Mouse (Mus musculus): ENCODE results near the gene Duoxa2. TPM values are rescaled to one million over a fixed set of nuclear protein-coding genes. Genes with fewer than 3 reads are reported as not detected.
"Not testable (repeated sequence)": the region's sequence is repeated elsewhere in the genome, so short reads cannot be mapped to it uniquely, and the experiment has no call there.

The Duoxa2 gene
- total RNA-seq, 2 experiments from 2014 or later: not detected

DNA sequence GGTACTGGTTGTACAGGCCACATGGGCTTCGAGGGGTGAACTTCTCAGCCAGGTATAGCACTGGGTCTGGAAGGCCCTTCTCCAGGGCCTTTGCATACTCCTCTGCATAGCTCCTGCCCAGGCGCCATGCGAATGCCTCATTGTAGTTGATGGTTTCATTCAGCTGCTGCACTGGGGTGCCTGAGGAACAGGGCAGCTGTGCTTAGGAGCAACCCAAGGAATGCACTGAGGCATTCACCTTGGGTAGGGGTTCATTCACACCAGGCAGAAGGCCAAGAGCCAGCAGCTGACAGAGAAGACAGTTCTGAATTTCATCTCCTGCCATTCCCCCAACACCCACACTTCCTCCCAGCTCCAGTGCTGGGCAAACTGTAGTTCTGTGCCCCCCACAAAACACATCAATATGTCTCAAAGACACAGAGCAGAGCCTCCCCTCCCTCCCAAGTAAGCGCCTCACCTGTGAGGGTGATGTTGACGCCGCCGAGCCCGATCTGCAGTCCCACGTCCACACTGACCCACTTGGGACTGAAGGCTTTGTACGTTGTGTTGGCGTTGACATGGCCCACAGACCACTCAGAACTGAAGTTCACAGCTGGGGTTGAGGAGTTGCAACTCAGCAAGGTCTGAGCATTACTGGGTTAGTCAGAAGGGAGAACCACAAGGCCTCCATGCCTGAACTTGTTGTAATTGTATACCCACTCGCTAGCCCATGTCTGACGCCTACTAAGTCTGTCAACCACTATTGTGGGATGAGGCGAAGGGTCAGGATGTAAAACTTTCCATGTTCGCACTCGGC is 6.6 kb downstream of the Duoxa2 start:
- no peak for ATAC-seq (replicated peaks; ENCODE audit: poor library complexity, severe bottlenecking)

DNA sequence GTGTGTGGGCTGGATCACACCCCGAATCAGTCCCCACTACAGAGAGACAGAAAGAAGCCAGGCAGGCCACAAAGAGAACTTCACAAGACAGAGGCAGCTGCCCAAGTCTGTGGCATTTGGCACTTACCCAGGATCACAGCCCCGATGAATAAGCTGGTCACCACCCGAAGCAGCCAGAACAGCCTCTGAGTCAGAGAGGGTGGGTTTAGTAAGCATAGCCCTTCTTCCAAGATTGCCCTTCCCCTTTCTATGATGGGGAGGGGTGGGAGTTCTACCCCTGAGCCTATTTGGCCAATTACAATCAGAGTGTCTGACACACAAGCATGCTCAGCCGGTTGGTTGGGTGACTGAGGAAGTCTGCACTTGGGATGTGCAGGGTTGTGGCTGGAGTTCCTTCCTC is 7.5 kb downstream of the Duoxa2 start:
- ATAC-seq (replicated peaks; ENCODE audit: poor library complexity, severe bottlenecking): peak; percentile 70

DNA sequence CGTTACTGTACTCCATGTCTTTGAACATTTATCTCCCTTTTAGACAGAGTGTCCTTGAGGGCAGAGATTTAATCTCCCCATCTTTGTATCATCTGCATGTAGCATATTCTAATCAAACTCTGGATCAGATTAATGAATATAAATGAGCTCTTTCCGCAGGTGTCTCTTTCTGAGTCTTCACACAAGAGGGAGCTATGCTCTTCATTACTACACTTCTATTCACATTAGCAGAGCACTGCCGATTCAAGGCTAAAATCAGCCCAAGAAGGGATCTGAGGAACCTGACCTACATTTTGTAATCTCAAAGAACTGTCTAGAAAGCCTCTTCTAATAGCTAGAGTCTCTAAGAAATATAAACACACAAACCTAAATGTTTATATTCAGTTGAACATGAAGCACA is 10.9 kb downstream of the Duoxa2 start:
- no peak for ATAC-seq (replicated peaks; ENCODE audit: poor library complexity, severe bottlenecking)

DNA sequence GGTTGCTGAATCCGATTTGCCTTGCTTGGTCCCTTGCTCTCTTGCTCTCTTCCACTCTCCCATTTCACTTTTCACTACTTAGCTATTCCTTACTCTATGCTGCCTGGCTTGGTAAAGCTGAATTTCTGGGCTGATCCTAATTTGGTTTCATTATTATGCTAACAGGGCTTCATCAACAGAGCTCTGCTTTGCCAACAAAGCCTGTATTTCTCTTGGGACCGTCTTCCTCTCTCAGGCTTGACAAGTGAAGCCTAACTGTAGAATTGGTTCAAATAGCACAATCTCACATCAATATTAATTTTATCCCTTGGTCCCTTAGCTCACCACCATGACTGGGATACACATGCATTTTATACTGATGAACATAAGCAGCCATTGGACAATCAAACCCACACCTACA is 12.9 kb downstream of the Duoxa2 start:
- ATAC-seq (replicated peaks; ENCODE audit: poor library complexity, severe bottlenecking): no peak

DNA sequence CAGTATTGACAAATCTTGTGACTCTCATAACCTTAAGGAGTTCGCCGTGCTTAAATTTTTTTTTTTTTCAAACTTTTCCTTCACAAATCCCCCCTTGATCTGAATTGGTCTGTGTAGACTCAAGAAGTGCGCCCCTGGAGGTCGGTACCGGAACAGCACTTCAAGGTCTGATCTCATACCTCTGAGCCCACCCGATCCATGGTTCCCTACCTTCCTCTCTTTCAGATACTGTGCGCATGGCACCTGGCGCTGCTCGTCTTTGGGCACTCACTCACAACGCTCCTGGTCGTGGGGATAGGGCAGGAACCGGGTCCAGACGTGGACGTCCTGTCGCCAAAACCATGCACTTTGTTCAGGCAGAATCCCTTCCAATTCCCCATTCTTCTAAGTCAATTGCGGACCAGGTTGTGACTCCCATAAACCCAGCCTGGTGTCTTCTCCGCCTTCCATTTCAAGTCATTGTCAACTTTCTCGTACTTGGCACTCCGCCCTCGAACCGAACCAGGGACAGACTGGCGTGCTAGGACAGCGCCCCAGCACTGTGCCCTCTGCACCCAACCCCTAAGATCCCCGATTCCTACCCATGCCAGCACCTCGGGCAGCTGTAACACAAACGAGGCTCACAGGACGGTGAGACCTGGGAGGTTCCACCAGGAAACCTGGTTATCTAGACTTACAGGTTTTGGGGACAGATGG is 14.2 kb downstream of the Duoxa2 start:
- ATAC-seq (replicated peaks; ENCODE audit: poor library complexity, severe bottlenecking): peak; percentile 84

DNA sequence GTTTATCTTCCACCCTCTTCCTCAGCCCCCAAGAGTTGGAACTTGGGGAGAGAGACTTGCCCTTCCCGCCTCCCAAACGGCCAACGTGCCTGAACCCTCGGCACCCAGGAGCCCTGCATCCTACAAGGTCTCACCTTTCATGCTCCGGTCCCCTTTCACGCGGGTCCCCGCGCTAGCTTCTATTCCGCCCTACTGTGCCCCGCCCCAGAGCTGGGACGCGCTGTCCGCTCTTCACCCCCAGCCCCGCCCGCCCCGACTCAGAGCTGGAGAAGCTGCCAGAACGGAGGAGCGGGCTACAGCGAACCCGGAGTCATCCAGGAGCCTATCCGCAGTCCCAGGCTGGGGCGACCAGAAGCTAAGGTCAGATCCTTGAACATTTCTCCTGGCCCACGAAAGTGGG is 14.8 kb downstream of the Duoxa2 start, which contains the start of gene Duoxa1:
Duoxa1 (minus strand) TSS at position 195 of the 400 bp plus-strand sequence.
- ATAC-seq (replicated peaks; ENCODE audit: poor library complexity, severe bottlenecking): peak; percentile 33

DNA sequence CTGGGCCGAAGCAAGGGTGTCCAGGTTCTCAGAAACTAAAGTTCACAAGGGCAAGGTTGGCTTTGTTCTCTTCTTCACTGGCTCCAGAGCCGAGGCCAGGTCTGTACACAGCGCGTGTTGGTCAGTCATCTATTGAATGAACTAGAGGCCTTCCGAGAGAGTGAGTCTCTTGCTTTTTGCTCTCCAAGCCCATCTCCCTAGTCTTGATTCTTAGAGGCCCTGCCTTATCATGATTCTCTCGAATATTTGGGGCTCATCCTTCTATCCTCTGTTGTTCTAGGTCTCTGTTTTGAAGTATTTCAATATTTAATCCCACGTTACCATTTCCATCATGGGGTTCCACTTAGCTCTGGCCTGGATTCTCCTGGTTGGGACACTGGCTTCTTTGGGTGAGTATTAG is 16.7 kb downstream of the Duoxa2 start, which contains the start of gene Duox1:
Duox1 (plus strand) TSS at position 301 of the 400 bp plus-strand sequence.
- no peak for ATAC-seq (replicated peaks; ENCODE audit: poor library complexity, severe bottlenecking)

DNA sequence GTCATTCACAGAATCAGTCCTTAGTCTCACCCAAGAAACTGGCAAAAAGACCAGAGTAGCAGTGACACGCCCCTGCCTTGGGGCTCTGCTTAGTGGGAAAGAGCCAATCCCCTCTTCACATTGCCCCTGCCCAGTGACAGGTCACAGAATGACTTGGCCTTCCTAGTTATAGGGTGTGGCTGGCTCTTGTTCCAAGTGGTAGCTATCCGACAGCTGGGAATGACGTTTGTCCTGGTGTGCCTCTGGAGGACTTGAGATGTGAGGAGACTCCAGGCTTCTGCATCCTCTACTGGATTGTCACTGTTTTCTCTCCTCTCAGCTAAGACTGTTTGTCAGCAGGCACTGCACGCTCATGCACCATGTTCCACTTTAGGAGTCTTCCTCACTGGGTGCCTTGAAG is 18.7 kb downstream of the Duoxa2 start:
- no peak for ATAC-seq (replicated peaks; ENCODE audit: poor library complexity, severe bottlenecking)

DNA sequence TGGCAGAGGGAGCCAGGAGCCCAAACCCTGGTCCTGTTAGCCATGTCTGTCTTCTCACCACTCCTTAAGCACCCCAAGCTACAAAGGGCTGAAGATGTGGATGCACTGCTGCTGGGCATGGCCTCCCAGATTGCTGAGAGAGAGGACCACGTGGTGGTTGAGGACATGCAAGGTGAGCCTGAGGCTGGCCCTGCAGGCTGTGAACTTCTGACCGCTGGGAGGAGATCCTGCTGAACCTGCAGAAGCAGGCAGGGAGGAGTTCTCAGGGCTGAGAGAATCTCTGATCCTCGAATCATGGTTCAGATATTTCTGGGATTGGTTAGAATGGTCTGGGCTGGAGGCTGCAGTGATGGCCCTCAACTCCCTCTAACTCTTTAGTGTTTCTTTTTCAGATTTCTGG is 25.3 kb downstream of the Duoxa2 start:
- no peak for ATAC-seq (replicated peaks; ENCODE audit: poor library complexity, severe bottlenecking)

DNA sequence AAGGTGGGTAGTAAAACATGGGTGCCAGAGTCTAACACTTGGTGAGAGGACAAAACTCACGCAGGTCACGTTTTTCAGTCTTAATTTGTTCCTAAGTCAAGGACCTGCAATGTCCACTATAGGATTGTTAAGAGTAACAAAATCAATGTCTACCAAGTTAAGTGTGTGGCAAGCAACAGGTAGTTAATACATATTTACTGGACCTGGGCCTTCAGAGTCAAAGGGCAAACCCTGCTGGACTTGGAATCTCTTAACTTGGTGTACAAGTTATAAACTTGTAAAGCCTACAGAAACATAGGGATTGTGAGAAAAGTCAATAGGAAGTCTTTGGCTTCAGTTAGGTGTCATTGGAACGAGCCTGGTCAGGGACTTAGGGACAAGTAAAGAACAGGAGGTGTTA is 25.9 kb downstream of the Duoxa2 start:
- ATAC-seq (replicated peaks; ENCODE audit: poor library complexity, severe bottlenecking): no peak

DNA sequence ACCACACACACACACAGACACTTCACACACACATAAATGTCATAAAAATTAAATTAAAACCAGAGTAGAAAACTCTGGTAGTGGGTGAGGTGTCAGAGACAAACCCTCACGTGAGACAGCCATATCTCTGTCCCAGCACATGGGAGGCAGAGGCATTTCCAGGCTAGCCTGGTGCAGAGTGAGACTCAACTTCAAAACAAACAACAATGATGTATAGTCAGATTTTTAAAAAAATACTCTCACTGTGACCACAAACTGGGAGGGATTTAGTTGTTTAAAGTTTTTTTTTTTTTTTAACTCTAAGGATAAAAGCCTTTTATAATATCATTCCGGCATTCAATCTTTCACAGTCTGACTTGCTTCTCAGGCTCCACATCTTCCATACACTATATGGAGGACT is 26.7 kb downstream of the Duoxa2 start:
- no peak for ATAC-seq (replicated peaks; ENCODE audit: poor library complexity, severe bottlenecking)

DNA sequence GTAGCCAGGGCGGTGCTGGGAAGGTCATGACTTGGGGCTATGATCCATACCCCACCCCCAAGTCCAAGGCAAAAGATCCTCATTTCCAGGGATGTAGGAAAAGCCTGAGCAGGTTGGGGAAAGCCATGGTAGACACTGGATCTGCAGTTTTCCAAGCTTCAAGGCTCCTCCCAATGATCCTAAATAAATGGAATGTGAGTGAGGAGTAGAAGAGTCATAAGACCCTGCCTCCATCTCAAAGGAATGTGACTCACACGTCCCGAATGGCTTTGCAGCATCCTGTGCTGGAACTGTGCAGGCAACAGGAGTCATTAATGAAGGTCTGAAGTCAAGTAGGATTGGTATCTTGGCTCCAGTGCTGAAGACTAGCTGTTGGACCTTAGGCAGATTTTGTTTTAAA is 29.3 kb downstream of the Duoxa2 start:
- ATAC-seq (replicated peaks; ENCODE audit: poor library complexity, severe bottlenecking): no peak

DNA sequence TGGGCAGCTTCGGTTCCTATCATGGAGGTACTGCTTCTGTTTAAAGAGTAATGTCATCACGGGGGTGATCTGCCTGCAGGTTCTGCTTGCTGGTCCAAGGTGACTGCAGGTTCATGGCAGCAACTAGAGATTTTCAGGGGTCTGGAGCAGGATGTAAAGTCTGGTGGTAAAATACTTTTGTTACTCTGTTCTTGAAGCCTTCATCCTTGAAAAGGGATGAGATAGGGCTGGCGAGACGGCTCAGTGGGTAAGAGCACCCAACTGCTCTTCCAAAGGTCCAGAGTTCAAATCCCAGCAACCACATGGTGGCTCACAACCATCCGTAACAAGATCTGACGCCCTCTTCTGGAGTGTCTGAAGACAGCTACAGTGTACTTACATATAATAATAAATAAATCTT is 31.6 kb downstream of the Duoxa2 start:
- not testable (repeated sequence) for ATAC-seq (replicated peaks; ENCODE audit: poor library complexity, severe bottlenecking)

DNA sequence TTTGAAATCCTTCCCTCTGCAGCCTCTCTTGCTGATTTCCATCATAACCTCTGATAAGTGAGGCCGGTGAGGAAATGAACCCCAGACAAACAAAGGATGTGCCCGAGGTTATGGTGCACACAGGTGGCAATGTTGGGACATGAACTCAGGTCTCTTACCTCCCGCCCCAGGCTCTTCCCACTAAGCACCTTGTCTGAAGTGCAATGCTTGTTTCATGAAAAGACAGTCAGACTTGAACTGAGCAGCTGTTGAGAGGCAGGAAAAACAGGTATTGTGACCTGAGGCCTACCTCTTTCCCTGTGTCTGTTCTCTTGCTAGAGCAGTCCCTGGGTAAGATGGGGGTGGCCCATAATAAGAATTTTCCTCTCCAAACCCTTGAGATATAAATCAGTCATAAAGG is 33.5 kb downstream of the Duoxa2 start:
- no peak for ATAC-seq (replicated peaks; ENCODE audit: poor library complexity, severe bottlenecking)

DNA sequence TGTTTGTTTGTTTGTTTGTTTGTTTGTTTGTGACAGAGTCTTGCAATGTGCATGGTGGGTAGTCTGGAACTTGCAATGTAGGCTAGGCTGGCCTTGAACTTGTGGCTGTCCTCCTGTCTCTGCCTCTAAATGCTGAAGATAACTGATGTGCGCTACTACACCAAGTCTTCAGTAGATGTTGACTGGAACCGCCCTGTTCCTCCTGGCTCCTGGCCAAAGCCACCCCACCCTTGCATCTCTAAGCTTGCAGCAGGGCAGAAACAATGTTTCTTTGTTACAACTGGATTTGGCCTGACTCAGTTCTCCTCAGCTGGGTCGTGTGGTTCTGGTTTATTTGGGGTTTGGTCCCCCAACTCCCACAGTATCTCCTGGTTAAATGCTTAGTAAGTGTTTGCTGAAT is 35.5 kb downstream of the Duoxa2 start:
- no peak for ATAC-seq (replicated peaks; ENCODE audit: poor library complexity, severe bottlenecking)

DNA sequence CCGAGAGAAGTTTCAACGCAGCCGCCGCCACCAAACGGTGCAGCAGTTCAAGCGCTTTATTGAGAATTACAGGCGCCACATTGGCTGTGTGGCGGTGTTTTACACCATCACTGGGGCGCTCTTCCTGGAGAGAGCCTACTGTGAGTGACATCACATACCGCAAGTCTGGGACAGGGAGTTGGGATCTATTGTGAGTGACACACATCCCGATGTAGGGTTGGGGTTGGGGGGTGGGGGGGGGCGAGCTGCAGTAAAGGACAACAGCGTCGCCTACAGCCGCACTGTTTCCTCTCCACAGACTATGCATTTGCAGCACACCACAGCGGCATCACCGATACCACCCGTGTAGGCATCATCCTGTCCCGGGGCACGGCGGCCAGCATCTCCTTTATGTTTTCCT is 38.6 kb downstream of the Duoxa2 start:
- no peak for ATAC-seq (replicated peaks; ENCODE audit: poor library complexity, severe bottlenecking)

DNA sequence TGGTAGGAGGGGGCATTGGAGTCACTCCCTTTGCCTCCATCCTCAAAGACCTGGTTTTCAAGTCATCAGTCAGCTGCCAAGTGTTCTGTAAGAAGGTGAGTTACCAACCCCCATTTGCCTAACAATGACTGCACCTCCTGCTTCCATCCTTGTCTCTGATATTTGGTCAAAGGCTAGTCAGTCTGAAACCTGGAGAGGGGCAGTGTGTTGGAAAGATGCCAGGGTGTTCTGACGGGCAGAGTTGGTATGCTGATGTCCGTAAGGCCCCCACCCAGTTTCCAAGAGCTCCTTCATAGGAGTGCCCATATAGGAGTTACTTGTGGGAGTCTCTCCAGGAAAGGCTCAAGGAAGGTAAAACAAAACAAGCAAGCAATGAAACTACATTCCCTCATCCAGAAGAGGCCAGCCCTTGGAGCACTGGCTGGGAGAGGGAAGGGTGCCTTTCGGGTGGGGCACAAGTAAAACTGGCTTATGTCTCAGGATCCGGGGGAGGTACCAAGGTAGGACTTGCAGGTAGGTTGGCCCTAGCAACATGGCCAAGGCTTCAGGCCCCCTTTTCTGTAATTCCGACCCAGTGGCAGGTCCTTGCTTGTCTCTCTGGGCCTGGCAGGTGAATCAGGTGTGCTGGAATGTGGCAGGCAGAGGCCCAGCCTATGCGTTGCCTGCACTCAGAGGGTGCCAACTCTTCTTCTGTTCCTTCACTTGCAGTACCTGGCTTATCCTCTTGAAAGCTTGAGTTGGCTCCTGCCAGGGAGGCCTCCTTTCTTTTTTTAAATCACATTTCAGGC is 46.6 kb downstream of the Duoxa2 start:
- ATAC-seq (replicated peaks; ENCODE audit: poor library complexity, severe bottlenecking): no peak

DNA sequence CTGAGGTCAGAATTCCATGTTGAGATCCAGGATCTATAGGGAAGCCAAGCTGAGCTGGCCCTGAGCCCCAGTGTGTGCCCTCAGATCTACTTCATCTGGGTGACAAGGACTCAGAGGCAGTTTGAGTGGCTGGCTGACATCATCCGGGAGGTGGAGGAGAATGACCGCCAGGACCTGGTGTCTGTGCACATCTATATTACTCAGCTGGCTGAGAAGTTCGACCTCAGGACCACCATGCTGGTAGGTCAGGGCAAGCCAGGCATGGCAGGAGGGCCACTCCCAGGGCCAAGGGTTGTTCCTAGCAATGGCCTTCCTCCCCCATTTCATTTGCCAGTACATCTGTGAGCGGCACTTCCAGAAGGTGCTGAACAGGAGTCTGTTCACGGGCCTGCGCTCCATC is 47.5 kb downstream of the Duoxa2 start:
- ATAC-seq (replicated peaks; ENCODE audit: poor library complexity, severe bottlenecking): not testable (repeated sequence)

DNA sequence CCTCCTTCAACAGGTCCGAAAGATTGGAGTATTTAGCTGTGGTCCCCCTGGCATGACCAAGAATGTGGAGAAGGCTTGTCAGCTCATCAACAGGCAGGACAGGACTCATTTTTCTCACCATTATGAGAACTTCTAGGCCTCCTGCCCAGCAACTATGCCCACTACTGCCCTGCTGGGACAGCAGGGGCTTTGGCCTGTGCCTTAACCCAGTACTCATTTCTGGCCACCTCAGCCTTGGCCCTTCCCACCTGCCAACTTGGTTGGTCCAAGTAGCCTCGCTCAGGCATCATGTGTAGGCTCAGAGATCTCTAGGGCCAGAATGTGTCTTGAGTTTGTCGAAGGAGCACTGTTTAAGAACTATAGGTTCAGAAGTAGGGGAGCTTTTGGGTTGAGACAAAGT is 48.6 kb downstream of the Duoxa2 start:
- no peak for ATAC-seq (replicated peaks; ENCODE audit: poor library complexity, severe bottlenecking)

DNA sequence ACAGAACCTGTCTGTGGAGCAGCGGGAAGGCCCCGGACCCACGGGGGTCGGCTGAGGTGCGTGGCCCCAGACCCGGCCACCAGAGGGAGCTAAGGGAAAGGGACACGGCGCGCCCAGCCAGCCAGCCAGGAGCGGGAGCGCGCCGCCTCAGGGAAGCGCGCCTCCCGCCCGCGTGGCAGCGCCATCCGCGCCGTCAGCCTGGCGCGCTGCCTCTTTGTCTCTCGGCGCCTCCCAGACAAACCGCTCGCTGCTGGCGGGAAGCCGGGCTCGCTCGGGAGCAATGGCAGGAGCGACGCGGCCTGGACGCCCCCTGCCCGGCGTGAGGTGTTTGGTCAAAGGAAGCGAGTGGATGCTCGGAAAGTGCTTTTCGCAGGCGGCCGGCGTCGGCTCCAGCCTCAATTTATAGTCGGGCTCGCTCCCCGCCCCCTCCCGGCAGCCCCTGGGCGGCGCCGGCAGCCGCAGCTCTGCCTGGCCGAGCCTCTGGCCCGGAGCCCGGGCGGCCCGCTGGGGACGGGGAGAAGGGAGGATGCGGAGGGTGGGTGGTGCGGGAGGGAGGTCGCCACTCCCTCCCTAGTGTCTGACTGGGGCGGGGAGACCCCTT is 49.9 kb downstream of the Duoxa2 start:
- ATAC-seq (replicated peaks; ENCODE audit: poor library complexity, severe bottlenecking): peak; percentile 90

Data from granulocyte monocyte progenitor cell, adult 5-6 weeks (primary cell).